Mouse (Mus musculus) heart, embryonic 15.5 days (tissue): Measurements from ENCODE around the gene Edar. TPM values are rescaled to one million over a fixed set of nuclear protein-coding genes. Genes with fewer than 3 reads are reported as not detected.
"Not testable (repeated sequence)": the region's sequence is repeated elsewhere in the genome, so short reads cannot be mapped to it uniquely, and the experiment has no call there.

Source experiments
- ATAC-seq: fragments of 200-750 bp; cut with Nextera tagmentation; replicated peaks from 2 replicates; pipeline ENCODE4 v1.8.0; 2017; ENCODE audit warnings: low read depth, moderate TSS enrichment; ENCODE audit not compliant: insufficient number of reproducible peaks, insufficient read depth, low FRiP score
- H3K27ac ChIP-seq: fragments of 300-500 bp; sonication (generic); 2 replicates; pipeline ENCODE4 v1.5.1; 2015; ENCODE audit warnings: mild to moderate bottlenecking, inconsistent platforms
- H3K27me3 ChIP-seq: fragments of 300-500 bp; sonication (generic); 2 replicates; pipeline ENCODE4 v1.6.1; 2015; ENCODE audit warnings: inconsistent platforms
- H3K36me3 ChIP-seq: fragments of 300-500 bp; sonication (generic); 2 replicates; pipeline ENCODE4 v1.6.1; 2015; ENCODE audit warnings: mild to moderate bottlenecking, inconsistent platforms
- H3K4me1 ChIP-seq: fragments of 300-500 bp; sonication (generic); replicated peaks from 2 replicates; pipeline ENCODE4 v1.6.1; 2015; ENCODE audit warnings: inconsistent platforms
- H3K4me2 ChIP-seq: fragments of 300-500 bp; sonication (generic); 2 replicates; pipeline ENCODE4 v1.6.1; 2015; ENCODE audit warnings: inconsistent platforms, mild to moderate bottlenecking, moderate library complexity
- H3K4me3 ChIP-seq: fragments of 300-500 bp; sonication (generic); 2 replicates; pipeline ENCODE4 v1.5.1; 2015; ENCODE audit warnings: mild to moderate bottlenecking, inconsistent platforms
- H3K9ac ChIP-seq: fragments of 300-500 bp; sonication (generic); 2 replicates; pipeline ENCODE4 v1.6.1; 2015; ENCODE audit warnings: mild to moderate bottlenecking, inconsistent platforms
- H3K9me3 ChIP-seq: fragments of 300-500 bp; sonication (generic); replicated peaks from 2 replicates; pipeline ENCODE4 v1.6.1; 2016; ENCODE audit warnings: inconsistent platforms
- WGBS: fragments of 180-500 bp; shearing (Covaris S2); methylation state at CpG from one replicate; pipeline ENCODE4 v1.1.7; 2015; ENCODE audit warnings: mixed read lengths; 5-methylcytosine and 5-hydroxymethylcytosine counted together
- polyA plus RNA-seq: library from polyadenylated mRNA; unstranded; fragments of >200 nt; fragmentation: Nextera tagmentation; extraction: Ambion mirVana; gene quantifications from 2 replicates; pipeline ENCODE4 v1.2.1, GENCODE M21; 2015

The Edar gene
- polyA plus RNA-seq, result 0.09 and 0.37 TPM in 2 replicates

DNA sequence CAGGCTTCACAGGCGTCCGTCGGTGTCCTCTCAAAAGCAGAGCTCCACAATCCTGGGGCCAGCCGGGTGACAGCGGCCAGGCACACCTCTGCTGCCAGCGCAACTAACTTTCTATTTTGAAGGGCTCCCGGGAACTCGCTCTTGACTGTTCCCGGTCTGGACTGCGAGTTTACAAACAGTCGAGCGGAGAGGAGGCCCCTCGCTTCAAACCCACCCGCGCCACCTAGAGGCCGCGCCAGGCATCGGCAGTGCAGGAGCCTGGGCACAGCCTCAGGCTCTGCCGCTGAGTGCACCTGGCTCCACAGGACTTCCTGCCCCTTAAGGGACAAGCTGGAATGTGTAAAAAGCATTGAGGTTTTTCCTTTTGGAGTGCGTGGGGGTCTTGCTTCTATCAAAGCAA, at the start of gene Edar:
Edar (minus strand) TSS at position 122 of the 400 bp plus-strand sequence.
- Histone ChIP-seq H3K27ac (no peak within 1 kb of the TSS), H3K9me3 (no peaks in the 10 kb centered on the region), H3K4me1 (peaks cover 4% of the 10 kb centered on the region; the same call in 1 of the 2 replicates), H3K9ac (peak within 1 kb of the TSS; percentile 39; the same call in 1 of the 2 replicates), H3K4me2 (peak within 1 kb of the TSS; percentile 72), H3K36me3 (no peaks in the 10 kb centered on the region), H3K27me3 (peaks cover 11% of the 10 kb centered on the region), H3K4me3 (peak within 1 kb of the TSS; percentile 48)
- ATAC-seq, result peak; percentile 55
- 1% methylated on average over 20 of the region's 20 CpGs for WGBS

DNA sequence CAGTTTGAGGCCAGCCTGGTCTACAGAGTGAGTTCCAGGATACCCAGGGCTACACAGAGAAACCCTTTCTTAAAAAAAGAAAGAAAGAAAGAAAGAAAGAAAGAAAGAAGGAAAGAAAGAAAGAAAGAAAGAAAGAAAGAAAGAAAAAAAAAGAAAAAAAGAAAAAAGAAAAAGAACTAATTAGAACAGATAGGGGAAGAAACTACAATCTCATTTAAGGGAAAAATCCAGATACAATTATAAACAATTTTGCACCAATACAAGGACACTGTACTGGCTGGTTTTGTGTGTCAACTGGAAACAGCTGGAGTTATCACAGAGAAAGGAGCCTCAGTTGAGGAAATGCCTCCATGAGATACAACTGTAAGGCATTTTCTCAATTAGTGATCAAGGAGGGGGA, 42.7 kb upstream of the Edar start, which contains the start of gene Gm17542:
Gm17542 (minus strand) TSS at position 101 of the 400 bp plus-strand sequence.
- H3K9ac ChIP-seq, ATAC-seq, H3K4me1 ChIP-seq, H3K27me3 ChIP-seq, H3K4me2 ChIP-seq, H3K27ac ChIP-seq, H3K4me3 ChIP-seq, H3K9me3 ChIP-seq, H3K36me3 ChIP-seq: not testable (repeated sequence)

DNA sequence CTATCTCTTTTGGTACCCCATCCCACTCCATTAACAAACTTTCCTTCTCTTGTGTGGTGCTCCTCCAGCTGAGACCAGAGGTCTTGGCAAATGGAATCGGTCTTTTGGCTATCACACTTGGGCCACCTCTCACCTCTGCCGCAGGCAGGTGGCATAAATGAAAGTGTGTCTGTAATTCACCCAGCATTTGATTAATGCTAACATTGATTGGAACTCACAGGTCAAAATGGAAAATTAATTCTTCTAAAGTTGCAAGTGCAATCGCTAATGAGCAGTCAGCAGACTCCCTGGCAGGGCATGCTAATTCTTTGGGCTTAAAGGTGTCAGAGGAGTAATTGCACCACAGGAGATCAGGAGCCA, 39.3 kb upstream of the Edar start:
- Histone ChIP-seq H3K9ac (no peak overlapping the region), H3K9me3 (no peaks in the 10 kb centered on the region), H3K36me3 (no peaks in the 10 kb centered on the region), H3K27me3 (no peaks in the 10 kb centered on the region), H3K4me1 (0 out of 2 replicates have a peak, but pooled peaks cover 2% of the 10 kb centered on the region), H3K4me2 (peak overlapping the region; percentile 45), H3K4me3 (peak overlapping the region; percentile 20), H3K27ac (no peak overlapping the region)
- 50% methylated on average over 3 of the region's 3 CpGs for WGBS
- ATAC-seq, result no peak

DNA sequence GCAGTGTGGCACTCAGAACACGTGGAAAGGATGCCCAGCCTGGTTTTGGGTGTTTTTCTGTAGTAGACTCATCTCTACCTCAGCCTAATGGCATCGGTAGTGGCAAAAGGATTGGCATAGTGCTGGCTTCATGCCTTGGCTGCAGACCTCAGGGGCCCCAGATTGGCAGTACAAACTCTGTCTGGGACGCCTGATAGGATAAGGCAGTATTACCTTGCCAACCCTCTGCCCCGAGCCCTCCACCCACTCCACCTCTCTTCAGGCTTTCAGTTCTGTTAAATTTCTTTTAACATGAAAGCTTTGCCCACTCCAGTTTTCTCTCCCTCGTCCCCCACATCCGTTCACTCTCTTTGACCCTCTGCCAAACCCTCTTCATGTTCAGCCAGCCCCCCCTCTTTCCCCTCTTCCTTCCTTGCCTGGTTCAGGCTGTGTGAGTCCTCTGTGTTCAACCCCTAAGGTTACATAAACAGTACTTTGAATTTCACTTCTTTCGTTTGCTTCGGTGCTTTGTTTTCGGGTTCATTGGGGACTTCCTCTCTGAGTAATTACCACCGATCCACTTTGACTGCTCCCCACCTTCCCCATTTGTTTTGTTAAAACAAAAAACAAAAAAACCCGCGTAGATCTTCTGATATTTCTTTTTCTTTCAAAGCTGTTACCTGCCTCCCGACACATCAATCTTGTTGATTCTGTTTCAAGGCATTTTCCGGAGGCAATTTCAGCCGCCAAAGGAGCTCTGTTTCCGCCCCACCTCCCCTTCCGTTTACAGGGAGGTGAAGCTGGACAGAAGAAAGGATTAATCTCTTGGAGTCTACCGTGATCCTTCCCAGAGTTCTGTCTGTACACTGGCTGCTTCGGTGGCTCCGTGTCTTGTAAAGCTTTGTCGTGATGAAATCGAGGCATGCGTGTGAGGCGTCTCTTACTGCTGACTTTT, 38.7 kb upstream of the Edar start:
- WGBS, result 22% methylated on average over 24 of the region's 24 CpGs
- no peak overlapping the region for H3K9ac ChIP-seq
- H3K36me3 ChIP-seq, result no peaks in the 10 kb centered on the region
- H3K4me1 ChIP-seq, result 0 out of 2 replicates have a peak, but pooled peaks cover 2% of the 10 kb centered on the region
- no peak overlapping the region for H3K27ac ChIP-seq
- no peaks in the 10 kb centered on the region for H3K27me3 ChIP-seq
- no peak for ATAC-seq
- H3K4me2 ChIP-seq, result peak overlapping the region; percentile 45
- peak overlapping the region; percentile 20 for H3K4me3 ChIP-seq
- H3K9me3 ChIP-seq, result no peaks in the 10 kb centered on the region

DNA sequence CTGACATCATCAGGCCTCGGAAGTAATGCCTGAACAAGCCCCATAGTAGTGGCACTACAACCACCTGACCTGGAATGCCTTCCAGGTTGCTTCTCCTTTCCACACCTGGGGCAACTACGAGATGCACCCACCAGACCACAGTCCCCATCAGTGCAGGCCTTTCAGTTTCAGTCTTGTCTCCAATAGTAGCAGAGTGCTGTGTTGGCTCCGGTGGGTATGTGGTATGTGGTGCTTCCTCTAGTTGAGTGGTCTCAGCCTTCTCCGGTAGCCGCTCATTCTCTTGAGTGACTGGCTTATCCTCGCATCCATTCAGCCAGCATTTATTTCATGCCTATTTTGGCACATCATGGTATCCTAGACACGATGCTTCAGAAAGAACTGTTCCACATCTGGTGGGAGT, 37.8 kb upstream of the Edar start:
- no peak overlapping the region for H3K4me2 ChIP-seq
- no peak overlapping the region for H3K9ac ChIP-seq
- no peaks in the 10 kb centered on the region for H3K27me3 ChIP-seq
- no peak overlapping the region for H3K4me3 ChIP-seq
- H3K9me3 ChIP-seq, result no peaks in the 10 kb centered on the region
- no peaks in the 10 kb centered on the region for H3K36me3 ChIP-seq
- H3K4me1 ChIP-seq, result 0 out of 2 replicates have a peak, but pooled peaks cover 2% of the 10 kb centered on the region
- 90% methylated on average over 7 of the region's 7 CpGs for WGBS
- no peak overlapping the region for H3K27ac ChIP-seq
- no peak for ATAC-seq

DNA sequence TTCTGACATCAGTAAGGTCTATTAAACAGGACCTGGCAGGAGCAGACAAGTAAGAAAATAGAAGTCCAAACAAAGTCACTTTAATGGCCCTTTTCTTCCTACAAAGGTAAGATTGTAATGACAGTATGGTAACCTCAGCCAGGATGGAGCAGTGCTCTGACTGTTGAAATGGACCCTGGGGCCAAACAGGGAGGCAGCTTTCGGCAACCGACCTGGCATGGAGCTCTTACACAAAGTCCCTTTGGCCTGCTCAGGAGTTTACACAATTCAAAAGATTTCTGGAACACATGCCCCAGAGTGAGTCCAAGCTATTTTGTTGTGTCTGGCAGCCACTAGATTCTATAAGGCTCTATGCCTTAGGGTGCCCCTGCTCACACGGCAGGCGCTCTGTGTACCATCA, 33.6 kb upstream of the Edar start:
- no peak overlapping the region for H3K27ac ChIP-seq
- no peak overlapping the region for H3K4me2 ChIP-seq
- H3K9ac ChIP-seq, result no peak overlapping the region
- H3K27me3 ChIP-seq, result no peaks in the 10 kb centered on the region
- H3K4me1 ChIP-seq, result 0 out of 2 replicates have a peak, but pooled peaks cover 2% of the 10 kb centered on the region
- no peak overlapping the region for H3K4me3 ChIP-seq
- no peaks in the 10 kb centered on the region for H3K9me3 ChIP-seq
- H3K36me3 ChIP-seq, result no peaks in the 10 kb centered on the region
- WGBS, result 85% methylated on average over 4 of the region's 4 CpGs
- ATAC-seq, result no peak

DNA sequence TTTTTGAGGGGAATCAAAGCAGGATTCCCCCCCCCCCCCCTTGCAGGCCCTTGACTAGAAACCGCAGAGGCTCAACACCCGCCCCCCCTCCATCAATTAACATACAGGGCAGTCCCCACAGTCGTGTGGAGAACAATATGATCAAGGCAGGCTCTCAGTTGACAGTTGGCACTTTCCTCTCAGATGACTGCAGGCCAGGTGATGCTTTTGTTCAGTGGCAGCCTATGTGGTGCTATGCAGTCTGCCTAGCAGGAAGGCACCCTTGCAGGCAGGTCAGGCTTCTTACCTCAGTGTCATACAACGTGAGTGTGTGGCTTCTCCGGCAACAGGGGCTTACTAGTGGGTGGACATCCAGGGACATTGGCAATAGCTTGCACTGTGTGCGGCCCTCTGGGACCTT, 25.1 kb upstream of the Edar start:
- Histone ChIP-seq H3K36me3 (no peaks in the 10 kb centered on the region), H3K4me2 (no peak overlapping the region), H3K27ac (no peak overlapping the region), H3K27me3 (no peaks in the 10 kb centered on the region), H3K9me3 (no peaks in the 10 kb centered on the region), H3K4me3 (no peak overlapping the region), H3K9ac (no peak overlapping the region), H3K4me1 (no peaks in the 10 kb centered on the region)
- WGBS, result 52% methylated on average over 6 of the region's 6 CpGs
- ATAC-seq, result no peak

DNA sequence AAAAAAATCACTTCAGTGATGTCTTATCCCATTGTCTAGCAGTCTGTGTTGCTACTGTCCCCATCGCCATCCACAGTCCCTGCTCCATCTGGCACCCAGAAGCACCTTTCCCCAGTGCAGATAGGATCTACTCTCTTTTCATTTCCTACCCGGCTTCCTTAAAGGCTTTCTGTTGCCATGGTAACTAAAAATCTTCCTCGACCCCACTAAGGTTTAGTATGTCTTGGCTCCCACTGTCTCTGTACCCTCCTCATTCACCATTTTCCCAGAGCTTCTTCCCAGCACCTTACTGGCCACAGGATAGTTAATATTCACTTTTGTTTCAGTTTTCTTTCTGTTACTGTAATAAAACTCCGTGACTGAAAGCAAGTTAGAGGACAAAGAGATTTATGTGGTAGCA, 24.7 kb upstream of the Edar start:
- Histone ChIP-seq H3K27me3 (no peaks in the 10 kb centered on the region), H3K4me1 (no peaks in the 10 kb centered on the region), H3K9ac (no peak overlapping the region), H3K27ac (no peak overlapping the region), H3K9me3 (no peaks in the 10 kb centered on the region), H3K36me3 (no peaks in the 10 kb centered on the region), H3K4me2 (no peak overlapping the region), H3K4me3 (no peak overlapping the region)
- WGBS, result 41% methylated on average over 4 of the region's 4 CpGs
- ATAC-seq, result no peak

DNA sequence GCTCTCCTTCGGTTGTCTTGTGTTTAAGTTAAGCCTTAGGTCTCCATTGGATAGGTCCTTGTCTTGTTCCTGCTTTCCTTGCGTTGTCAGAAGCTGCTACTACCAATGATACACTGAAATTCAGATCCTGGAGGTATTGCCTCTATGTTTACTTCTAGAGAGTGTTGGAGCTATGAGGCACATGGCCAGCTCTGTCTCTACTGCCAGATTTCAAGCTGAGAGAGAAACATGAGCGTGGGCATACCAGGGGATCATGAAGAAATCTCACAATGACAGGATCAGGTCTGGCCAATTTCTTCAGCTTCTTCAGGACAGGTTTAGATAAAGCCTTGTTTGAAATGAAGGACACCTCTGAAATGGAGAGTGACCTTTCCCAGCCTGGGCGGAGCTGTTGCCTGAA, 23.5 kb upstream of the Edar start:
- no peak for ATAC-seq
- WGBS, result 68% methylated on average over 4 of the region's 4 CpGs
- Histone ChIP-seq H3K4me3 (no peak overlapping the region), H3K4me1 (no peaks in the 10 kb centered on the region), H3K9me3 (no peaks in the 10 kb centered on the region), H3K27ac (no peak overlapping the region), H3K4me2 (no peak overlapping the region), H3K36me3 (no peaks in the 10 kb centered on the region), H3K27me3 (no peaks in the 10 kb centered on the region), H3K9ac (no peak overlapping the region)

DNA sequence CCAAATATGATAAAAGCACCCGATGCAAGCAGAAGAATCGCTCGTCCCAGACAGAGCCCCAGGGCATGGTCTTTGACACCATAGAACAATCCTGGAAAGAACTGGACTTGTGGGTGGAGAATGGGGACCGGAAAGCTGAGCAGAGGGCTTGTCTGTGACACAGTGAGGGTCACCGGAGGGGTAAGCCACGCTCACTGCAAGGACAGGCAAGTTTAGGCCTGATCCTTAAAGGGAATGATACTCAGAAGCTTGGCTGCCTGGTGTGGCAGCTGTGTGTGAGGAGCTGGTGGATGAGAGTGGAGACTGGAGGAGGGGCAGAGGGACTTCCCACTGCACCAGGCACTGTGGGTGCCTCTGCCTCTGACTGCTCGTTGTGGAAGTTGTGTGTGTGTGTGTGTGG, 15.6 kb upstream of the Edar start:
- Histone ChIP-seq H3K27me3 (no peaks in the 10 kb centered on the region), H3K9me3 (no peaks in the 10 kb centered on the region), H3K4me3 (no peak overlapping the region), H3K4me1 (no peaks in the 10 kb centered on the region), H3K4me2 (no peak overlapping the region), H3K27ac (no peak overlapping the region), H3K36me3 (no peaks in the 10 kb centered on the region), H3K9ac (no peak overlapping the region)
- 64% methylated on average over 7 of the region's 7 CpGs for WGBS
- no peak for ATAC-seq

DNA sequence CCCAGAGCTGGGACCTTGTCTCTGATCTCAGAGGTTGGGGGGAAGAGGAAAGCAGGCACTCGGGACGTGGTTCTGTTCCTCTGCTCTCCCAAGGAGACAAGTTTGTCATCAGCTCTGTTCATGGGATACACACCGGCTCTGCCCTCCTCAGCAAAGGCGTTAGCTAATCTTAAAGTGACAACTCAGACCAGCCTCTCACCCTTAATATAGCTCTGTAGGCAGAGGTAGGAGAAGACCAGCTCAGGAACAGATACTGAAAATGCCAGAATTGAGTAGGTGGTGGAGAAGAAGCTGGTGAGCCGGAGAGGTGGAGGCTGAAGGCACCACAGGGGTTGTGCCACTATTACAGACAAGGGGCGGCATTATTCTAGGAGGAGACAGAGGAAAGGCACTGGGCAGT, 3.8 kb upstream of the Edar start:
- WGBS, result 63% methylated on average over 6 of the region's 6 CpGs
- ATAC-seq, result no peak

More for the DNA sequence above, 3.8 kb upstream of the Edar start:
- peaks cover 11% of the 10 kb centered on the region for H3K27me3 ChIP-seq
- no peak overlapping the region for H3K4me2 ChIP-seq
- peaks cover 4% of the 10 kb centered on the region; the same call in 1 of the 2 replicates for H3K4me1 ChIP-seq
- H3K9ac ChIP-seq, result no peak overlapping the region
- no peak overlapping the region for H3K27ac ChIP-seq
- H3K4me3 ChIP-seq, result no peak overlapping the region
- H3K36me3 ChIP-seq, result no peaks in the 10 kb centered on the region
- H3K9me3 ChIP-seq, result no peaks in the 10 kb centered on the region
